Mouse (Mus musculus) left cerebral cortex, adult 9 months (tissue): ENCODE results near the gene Dhrs3.

Source experiments
- DNase-seq, 2 experiments: peaks; one replicate each; pipeline ENCODE4 v3.0.0; 2022; ENCODE audit warnings: low spot score in 2 of 2

Gene Dhrs3

DNA sequence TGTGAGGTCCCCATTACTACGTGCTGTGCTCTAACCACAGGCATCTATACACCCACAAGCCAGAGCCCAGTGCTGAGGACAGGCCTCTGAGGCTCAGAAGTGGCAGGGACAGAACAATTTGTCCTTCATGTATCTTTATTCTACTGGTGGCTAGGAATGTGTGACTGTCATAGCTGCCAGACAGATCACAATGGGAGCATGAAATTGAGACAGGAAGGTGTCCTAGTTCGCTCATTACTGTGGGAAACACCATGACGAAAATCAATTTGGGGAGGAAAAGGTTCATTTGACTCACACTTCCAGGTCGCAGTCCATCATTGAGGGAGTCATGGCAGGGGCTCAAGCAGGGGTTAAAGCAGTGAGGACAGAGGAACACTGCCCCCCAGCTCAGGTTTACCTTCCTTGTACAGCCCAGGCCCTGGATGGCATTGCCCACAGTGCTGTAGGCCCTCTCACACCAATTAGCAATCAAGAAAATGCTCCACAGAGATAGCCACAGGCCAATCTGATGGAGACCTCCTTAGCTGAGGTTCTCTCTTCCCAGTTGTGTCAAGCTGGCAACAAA is 47.3 kb downstream of the Dhrs3 start:
- DNase-seq, result no peak

GRCm38 (mm10) chr4:144940796-144941462 is 48.3 kb downstream of the Dhrs3 start:
- DNase-seq, result no peak

DNA sequence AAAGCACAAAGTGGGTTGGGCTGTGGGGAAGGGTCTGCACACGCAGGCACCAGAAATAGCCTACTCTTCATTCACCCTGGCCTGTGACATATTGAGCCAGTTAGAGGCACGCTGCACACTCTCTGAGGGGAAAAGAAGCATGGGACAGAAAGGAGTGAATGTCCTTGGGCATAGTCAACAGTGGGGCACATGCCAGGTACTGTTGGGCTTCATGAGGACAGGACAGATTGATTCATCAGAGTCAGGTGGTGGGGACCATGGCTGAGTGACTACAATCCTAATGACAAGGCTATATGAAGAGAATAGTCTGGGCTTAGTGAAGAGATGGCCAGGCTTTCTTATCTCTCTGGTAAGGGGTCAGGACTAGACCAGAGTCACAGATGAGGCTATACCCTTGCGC is 49.8 kb downstream of the Dhrs3 start:
- no peak for DNase-seq

DNA sequence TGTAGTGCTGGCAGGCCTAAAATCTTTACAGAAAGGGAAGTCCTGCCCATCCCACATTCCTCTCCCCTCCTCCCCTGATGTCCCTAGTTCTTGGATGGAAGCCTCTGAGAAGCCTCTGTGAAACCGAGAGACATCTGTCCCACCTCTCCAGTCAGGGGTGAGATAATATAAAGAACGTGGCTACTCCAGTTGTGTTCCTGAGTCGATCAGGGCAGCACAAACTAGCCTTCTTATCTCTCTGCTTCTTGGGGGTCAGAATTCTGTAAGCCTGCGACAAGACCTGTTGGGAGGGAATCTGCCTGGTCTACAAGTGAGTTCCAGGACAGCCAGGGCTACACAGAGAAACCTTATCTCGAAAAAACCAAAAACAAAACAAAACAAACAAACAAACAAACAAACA is 50.6 kb downstream of the Dhrs3 start:
- DNase-seq, result no peak

GRCm38 (mm10) chr4:144947738-144948390 is 55.2 kb downstream of the Dhrs3 start:
- DNase-seq, result no peak

GRCm38 (mm10) chr4:144949441-144950326 is 57.1 kb downstream of the Dhrs3 start:
- DNase-seq, result no peak

DNA sequence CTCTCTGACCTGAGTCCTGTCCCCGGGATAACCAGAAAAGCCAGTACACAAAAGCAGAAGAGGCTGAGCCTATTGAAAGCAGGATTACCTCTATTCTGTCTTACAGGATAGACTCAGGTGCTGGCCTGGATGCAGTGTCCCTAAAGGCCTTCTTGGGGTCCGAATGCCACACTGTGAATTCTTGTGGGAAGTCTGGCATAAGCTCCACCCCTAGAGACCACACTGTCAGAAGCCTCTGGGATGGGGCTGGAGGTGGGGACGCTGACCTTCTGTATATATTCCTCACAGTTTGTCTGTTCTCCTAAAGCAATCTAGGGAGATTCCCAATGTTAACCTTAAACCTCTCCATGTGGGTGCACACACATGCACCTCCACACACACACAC is 57.7 kb downstream of the Dhrs3 start:
- DNase-seq, result no peak

DNA sequence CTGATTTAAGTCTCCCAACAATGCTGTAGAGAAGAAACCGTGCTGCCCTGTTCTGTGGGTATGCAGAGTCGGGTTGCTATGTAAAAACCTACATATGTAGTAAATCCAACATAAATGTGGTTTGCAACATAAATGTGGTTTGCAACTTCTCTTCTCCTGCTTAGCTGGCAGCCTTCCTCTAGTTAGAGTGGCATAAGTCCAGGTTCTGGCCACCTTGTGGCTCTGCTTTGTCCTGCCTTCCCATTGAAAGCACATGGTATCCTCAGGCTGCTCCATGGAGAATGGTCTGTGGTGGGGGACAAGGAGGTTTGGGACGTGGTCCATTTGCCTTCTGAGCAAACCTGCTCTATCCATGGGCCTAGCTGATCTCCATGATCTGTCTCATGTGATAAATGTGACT is 58.3 kb downstream of the Dhrs3 start:
- DNase-seq, result no peak

DNA sequence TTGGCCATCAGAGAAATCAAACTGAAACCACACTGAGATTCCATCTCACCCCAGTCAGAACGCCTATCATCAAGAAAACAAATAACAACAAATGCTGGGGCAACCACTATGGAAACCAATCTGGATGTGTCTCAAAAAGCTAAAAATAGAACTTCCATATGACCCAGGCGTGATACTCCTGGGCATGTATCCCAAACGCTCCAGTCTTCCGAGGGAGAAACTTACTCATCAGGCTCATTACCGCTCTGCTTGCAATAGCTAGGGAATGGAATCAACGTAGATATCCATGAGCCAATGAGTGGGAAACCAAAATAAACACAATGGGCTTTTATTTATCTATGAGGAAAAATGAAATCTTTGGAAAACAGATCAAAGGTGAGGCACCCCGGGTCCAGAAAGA is 59.2 kb downstream of the Dhrs3 start:
- no peak for DNase-seq

GRCm38 (mm10) chr4:144953421-144953820 is 60.8 kb downstream of the Dhrs3 start:
- DNase-seq, result no peak

GRCm38 (mm10) chr4:144955863-144956262 is 63.2 kb downstream of the Dhrs3 start:
- DNase-seq, result no peak

DNA sequence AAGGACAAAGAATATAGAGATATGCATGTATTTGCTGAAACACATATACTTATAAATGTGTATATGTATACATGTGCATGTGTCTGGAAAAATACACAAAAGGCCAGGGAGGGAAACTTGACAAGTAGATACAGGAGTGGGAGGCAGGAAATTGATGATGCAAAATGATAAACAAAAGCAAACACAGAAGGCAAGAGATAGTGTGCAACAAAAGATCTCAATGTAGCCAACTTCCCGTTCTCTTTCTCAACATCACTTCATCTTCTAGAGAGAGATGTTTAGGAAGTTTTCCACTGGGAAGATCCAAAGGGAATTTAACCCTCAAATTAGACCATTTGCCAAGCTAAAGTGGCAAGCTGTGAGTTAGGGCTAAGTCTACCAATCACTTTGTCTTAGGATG is 63.7 kb downstream of the Dhrs3 start:
- no peak for DNase-seq

GRCm38 (mm10) chr4:144957186-144957585 is 64.6 kb downstream of the Dhrs3 start:
- no peak for DNase-seq

DNA sequence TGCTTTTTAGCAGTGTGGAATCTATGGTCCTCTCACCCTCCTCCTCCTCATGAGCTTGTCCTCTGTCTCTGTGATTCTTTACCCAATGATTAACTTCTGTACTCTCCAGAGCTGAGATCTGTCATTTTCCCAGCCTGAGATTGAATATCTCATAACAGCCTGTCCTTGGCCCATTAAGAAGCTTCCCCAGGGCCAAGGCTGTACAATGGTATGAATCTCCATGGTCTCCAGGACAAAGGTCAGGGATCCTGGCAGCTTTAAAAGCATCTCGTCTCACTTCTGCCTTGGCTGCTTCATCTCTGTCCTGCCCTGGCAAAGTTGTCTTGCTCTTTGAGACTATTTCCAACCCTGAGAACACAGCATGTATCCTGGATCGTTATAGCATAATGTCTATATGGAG is 65.1 kb downstream of the Dhrs3 start:
- DNase-seq, result no peak

- no peak for DNase-seq
These were observed 67.7 kb downstream of the Dhrs3 start for GRCm38 (mm10) chr4:144960188-144960904.

- no peak for DNase-seq
These were observed 68.6 kb downstream of the Dhrs3 start for GRCm38 (mm10) chr4:144961232-144961631.

- no peak for DNase-seq
These were observed 69.1 kb downstream of the Dhrs3 start for GRCm38 (mm10) chr4:144961696-144962095.

- DNase-seq, result no peak
These were observed 72.6 kb downstream of the Dhrs3 start for GRCm38 (mm10) chr4:144965255-144965654.

- DNase-seq, result no peak
These were observed 75.7 kb downstream of the Dhrs3 start for GRCm38 (mm10) chr4:144968371-144968770.

DNA sequence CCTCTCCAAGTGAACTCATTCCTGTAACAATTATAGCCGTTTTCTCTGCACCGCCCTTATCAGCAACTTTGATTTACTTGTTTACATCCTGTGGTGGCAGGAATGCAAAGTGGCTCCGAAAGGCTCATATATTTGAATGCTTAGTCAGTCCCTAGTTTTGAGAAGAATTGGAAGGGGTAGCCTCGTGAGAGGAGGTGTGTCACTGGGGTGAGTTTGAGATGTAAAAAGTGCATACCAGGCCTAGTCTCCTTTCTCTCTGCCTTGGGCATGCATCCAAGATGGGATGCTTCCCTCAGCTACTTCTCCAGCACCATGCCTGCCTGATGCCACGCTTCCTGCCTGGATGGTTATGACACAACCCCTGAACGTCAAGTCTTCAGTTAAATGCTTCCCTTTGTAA is 76.4 kb downstream of the Dhrs3 start:
- DNase-seq, result no peak

GRCm38 (mm10) chr4:144971048-144971447 is 78.4 kb downstream of the Dhrs3 start:
- DNase-seq, result no peak
